Mouse (Mus musculus) cerebellum, adult 18-20 months (tissue): ENCODE data around the gene Traf1.

Experiments used
- DNase-seq, 2 experiments: peaks; one replicate each; pipeline ENCODE4 v3.0.0; 2021

The Traf1 gene

GRCm38 (mm10) chr2:34961481-34962036 is at the start of gene Traf1:
Traf1 (minus strand) TSS chr2:34961772.
- no peak for DNase-seq

- no peak for DNase-seq
Measured at GRCm38 (mm10) chr2:34998956-34999355, 37.4 kb upstream of the Traf1 start.

- DNase-seq, result no peak
Measured at GRCm38 (mm10) chr2:34996506-34996905, 34.9 kb upstream of the Traf1 start.

DNA sequence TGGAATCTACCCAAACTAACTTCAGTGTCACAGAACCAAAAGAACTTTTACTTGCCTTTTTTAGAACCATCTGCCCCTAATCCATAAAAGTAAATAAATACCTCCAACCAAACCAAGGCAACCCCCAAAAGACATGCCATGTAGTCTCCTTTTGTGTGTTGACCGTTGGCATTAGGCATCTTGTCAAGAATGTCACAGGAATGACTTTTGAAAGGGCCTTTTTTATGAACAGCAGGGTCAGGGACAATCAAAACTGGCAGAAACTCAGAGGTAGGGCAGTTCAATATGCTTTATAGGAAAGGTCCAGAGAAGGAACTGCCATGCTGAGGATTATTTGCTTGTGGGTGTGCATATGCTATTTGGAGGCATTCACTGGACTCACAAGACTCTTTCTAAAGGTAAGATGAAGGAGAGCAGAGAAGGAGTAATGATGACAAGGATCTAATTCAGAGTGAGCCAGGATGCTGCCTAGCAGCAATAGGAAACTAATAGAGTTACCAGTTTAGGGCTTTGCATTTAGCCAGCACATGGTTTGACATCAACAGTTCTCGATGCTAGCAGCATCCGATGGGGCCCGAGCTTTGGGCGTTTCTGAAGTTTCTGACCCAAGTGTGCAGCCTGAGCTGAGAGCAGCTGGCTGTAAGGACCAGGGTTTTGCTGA is 32.3 kb upstream of the Traf1 start:
- DNase-seq, result no peak

DNA sequence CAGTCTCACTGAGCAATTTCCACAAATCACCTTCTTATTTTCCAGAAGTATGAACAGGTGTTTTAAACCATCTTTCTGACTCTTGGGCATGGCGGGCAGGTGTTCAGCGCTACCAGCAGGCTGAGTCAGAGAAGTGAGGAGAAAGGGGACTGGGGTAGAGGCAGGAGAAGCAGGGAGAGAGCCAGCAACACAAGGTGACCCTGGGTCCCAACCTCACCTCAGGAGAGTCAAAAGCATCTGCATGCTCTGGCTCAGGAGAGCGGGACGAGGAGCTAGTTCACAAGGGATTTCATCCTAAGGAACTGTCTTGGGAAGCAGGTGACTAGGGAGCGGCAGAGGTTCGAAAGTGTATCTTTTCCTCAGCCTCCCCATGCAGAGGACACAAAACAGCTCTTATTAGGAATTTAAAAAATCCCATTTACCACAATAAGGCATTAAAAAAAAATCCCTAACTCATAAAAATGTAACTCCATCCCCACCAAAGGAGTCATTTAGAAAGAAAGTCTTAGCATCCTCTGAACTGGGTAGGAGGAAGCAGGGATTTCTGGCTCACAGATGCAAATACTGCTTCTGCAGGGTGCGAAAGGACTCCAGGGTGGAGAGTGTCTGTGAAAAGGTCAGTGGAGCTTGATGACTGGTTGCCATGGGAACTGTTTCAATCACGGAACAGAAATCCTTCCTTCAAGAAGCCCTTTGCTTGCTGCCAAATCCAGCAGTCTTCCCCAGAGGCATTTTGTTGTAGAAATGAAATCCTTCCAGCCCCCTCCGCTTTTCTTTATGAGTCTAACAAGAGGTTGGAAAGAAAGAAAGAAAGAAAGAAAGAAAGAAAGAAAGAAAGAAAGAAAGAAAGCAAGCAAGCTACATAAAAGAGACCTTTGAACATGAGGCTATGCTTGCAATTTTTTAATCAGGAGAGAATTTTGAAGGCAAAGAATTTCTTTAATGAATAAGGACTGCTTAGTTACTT is 31.4 kb upstream of the Traf1 start:
- DNase-seq, result peak in 1 of 2 experiments; percentile 17

GRCm38 (mm10) chr2:34991966-34992365 is 30.4 kb upstream of the Traf1 start:
- DNase-seq, result no peak

DNA sequence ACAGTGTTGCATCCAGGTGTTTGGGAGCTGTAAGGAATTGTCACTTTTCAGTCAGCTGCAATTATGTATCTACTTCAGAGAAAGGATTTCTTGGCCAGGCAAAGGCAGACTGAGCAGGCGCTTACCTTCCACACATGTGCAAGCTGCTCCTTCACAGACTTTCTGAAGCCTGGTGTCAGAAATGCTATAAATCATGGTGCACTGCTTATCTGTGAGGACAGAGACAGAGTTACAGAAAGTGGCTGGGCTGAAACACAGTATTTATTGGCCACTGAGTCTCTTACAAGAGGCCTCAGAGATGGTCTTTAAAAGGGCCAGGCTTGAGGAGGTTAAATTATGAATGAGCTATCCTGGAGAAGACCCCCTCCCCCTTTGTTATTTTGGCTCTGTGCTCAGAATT is 28.2 kb upstream of the Traf1 start:
- DNase-seq, result no peak

- no peak for DNase-seq
Measured at GRCm38 (mm10) chr2:34987595-34987994, 26.0 kb upstream of the Traf1 start.

GRCm38 (mm10) chr2:34984885-34985284 is 23.3 kb upstream of the Traf1 start:
- DNase-seq, result no peak

- no peak for DNase-seq
Measured at GRCm38 (mm10) chr2:34982906-34983698, 21.5 kb upstream of the Traf1 start.

DNA sequence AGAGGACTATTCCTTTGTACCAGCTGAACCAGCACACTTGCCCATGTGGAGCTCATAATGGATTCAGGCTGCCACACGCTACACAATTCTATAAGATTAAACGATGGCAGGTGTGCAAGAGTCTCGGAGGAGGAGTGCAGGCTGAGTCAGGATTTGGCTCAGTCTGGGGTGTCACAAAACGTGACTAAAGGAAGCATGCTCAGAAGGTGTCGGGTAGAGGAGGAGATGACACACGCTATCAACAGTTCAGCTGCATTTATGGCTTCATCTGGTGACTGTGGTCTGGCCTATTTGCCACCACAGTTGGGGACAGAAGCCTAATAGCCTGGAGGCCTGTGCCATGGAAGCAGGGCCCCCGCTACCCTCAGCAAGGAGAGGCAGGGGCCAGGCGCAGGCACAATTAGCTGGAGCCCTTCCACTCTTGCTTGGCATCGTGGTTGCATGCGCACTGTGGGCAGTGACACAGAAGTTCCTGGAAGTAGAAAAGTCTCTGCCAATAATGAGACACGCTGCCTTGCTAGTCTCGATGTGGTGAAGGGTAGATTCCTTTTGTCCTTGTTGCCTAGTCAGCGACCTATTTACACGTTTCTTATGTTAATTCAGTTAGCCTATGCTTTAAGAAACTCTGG is 20.6 kb upstream of the Traf1 start:
- no peak for DNase-seq

DNA sequence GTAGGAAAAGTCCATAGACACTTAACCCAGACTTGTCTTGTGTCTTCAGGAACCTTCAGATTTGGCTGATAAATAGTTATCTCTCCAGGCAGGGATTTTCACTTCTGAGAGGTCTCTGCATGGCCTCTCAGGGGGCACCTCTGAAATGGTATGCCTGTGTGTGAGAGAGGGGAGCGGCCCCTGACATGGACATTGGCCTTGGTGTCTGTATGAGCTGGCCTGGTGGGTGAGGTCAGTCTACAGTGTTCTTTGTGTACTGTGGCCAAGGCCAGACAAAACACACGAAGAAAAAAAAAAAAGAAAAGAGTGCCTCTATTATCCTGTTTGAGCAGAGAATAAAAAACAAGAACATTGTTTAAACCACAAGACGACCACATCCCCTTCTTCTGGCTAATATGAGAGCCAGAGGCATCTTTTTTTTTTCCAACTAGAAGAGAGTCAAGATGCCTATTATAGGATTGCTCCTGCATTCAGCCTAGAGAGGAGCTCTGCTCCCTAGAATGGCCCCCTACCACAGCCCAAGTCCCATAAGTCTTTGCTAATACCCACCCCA is 18.0 kb upstream of the Traf1 start:
- DNase-seq, result no peak

DNA sequence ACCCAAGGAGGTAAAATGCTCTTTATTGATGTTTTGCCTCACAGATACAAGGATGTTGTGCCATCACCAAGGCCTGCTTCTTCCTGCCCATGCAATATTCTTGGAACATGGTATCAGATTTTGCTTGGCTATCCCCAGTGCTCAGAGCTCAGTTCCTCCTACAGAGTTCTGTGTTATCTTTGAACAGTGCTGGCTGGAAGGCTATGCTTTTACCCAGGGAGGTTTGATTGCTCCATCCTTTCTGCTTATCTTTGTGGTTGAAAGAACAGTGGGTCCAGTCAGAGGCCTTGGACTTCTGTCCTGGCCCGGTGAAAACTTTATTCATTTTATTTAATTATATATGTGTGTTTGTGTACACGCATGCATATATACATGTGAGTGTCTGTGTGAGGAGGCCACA is 16.7 kb upstream of the Traf1 start:
- DNase-seq, result no peak

GRCm38 (mm10) chr2:34976945-34977658 is 15.5 kb upstream of the Traf1 start:
- DNase-seq, result no peak

- DNase-seq, result no peak
Measured at GRCm38 (mm10) chr2:34976447-34976846, 14.9 kb upstream of the Traf1 start.

DNA sequence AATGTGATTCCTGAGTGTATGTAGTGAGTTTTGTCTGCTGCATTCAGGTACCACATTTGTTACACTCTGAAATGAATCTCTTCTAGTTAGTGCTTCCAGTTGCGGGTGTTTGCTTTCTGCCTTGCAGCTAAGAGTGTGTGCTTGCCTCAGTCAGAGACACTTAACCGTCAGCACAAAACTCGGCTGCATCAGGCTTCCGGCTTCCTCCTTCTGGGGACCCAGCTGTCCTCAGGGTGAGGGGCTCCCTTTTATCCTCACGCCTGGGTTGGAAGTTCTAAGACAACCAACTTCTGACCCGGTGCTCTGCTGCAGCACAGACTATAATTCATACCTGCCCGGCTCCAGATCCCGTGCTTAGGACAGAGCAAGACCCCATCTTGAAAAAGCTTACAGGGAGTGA is 11.5 kb upstream of the Traf1 start:
- DNase-seq, result no peak

GRCm38 (mm10) chr2:34971080-34971888 is 9.7 kb upstream of the Traf1 start:
- DNase-seq, result no peak

DNA sequence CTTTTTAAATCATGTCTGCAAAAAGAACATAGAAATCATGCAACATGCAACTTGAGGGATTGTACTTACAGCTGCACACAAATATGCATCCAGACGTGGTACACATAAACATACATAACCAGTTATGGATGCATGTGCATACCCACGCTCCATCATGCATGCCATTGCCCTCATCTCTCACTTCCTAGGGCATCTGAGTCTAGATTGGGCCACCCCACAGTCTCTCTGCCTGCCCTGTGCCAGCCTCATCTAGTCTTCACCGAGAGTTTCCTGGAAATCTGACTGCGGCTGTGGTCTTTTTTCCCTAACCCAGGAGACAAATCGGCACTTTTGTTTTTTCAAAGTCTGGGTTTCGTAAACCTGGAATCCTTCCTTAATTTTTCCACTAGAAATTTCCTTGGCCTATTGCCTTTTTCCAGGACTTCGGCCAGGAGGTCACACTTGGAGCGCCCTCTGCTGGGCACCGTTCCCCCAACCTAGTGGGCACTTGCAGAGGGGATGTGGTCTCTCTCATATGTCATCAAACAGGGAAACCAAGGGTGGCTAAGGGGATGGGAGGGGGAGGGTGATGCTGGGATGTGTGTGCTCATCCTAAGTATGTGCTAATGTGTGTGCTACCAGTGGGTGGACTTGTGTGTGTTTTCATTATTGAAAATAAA is 8.6 kb upstream of the Traf1 start:
- peak; percentile 74 to 81 for DNase-seq

DNA sequence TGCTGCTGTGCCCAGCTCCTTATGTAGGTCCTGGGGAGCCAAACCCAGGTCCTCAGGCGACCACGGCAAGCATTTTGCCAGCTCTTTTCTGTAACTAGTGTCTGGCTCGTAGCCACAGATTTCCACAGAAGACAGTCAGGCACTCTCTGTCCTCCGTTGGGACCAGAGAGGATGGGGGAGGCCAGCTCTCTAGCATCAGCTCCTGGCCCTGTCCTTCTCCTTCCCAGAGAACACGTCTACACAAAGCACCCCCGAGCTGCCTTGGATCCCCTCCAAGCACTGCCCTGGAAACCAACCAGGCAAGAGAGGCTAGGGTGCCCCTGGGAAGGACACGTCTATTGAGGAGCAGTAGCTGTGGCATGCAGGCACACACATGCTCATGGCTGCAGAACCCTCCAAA is 7.6 kb upstream of the Traf1 start:
- peak in 1 of 2 experiments; percentile 9 for DNase-seq
